Mouse (Mus musculus): Measurements from ENCODE around the gene Gm17387.

GRCm38 (mm10) chr7:141016707-141017697, 11.9 kb upstream of the Gm17387 start:
- TF ChIP-seq EP300 (IDR thresholded peaks at IDR 0.05; ENCODE audit: low read depth) = no peak
- no peak for TF ChIP-seq CTCF (IDR thresholded peaks at IDR 0.05; ENCODE audit: low read depth)

Data from liver, postnatal 0 days (tissue).